Mouse (Mus musculus): ENCODE results near the gene Krtap21-1.

Krtap21-1 gene

GRCm38 (mm10) chr16:89403768-89404167 lies at the start of gene Krtap21-1:
Krtap21-1 (minus strand) TSS chr16:89403868.
- DNase-seq (ENCODE audit: low read depth): no peak

DNA sequence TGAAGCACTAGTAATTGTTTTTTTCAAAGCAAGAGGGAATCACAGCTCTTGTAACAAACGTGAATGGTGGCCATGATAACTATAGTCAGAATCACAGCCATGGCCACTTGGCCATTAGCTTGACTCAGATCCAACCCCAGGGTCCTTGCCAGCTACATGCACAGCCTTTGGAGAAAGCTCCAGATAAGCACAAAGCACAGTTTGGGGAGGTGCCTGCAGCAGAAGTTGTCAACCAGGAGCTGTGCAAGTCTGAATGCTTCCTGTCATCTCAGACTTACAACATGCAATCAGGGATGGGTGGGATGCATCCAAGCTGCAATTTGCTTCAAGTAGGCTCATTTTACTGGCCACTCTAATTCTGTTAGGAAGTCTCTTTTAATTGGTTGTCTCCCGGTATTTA lies 25.9 kb upstream of the Krtap21-1 start:
- no peak for DNase-seq (ENCODE audit: low read depth)

DNA sequence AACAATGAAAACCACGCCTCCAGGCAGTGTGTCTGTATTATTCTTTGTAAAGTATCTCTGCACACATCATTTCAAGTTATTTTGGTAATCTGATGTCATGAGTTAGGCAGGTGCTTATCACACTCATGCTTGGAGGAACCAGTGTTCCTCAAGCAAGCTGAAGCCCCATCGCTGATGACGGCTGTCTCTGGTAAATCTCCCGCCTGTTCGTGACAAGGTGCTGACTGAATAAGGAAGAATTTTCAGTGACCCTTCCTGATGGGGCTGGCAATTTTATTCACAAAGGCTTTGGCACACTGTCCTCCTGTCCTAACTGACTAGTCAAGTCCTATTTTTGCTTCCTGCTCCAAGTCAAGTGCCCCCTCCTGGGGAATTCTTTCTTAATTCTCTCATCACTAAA lies 21.6 kb upstream of the Krtap21-1 start:
- DNase-seq (ENCODE audit: low read depth): no peak

- no peak for DNase-seq (ENCODE audit: low read depth)
Measured at GRCm38 (mm10) chr16:89420011-89420410, 16.3 kb upstream of the Krtap21-1 start, which contains the start of gene Krtap6-2. Krtap6-2 (minus strand) TSS chr16:89420111.

DNA sequence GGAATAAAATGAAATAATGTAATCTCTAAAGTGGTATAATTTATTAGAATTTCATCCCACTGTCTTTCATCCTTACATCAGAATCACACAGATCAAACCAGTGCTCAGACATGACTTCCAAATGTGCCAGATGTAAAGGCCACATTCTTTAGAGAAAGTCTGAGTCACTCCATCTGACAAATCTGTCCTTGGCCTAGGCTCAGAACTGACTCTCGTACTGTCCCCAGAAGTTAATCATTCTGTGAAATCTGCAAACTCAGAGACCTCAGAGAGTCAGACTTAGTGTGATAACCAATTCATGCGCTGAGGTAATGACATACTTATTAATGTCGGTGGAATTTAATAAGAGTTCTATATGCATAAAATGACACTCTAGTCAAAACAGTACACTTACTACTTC lies 12.6 kb upstream of the Krtap21-1 start:
- DNase-seq (ENCODE audit: low read depth): no peak

DNA sequence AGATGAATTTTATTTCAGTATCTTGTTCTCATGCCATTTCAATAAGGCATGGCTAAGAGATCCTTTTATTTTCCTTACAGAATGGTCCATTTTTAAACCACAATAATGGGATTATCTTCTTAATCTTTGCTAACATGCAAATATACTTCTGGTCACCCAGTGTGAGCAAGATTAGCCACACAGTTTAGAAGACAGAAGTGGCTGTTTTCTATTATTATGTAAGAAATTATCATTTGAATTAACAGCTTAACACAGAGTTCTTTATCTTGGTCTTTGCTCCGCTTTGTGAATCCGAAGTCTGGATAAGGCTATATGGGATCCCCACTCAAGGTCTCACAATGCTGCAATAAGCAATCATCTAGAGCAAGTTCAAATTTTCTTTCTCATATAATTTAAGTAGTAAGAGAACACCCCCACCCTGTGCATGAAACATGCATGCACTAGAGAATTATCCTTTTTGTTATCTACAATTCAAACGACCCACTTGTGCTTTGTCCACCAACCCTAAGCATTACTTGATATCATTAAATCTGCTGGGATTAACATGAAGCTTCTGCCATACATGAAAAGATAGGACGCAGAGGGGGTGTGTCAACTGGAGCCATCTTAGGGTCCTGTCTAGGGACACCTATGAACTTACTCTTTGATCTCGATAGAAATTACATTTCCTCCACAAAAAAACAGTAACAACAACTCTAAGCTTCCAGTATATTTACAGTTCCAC lies 6.8 kb upstream of the Krtap21-1 start:
- DNase-seq (ENCODE audit: low read depth): no peak

DNA sequence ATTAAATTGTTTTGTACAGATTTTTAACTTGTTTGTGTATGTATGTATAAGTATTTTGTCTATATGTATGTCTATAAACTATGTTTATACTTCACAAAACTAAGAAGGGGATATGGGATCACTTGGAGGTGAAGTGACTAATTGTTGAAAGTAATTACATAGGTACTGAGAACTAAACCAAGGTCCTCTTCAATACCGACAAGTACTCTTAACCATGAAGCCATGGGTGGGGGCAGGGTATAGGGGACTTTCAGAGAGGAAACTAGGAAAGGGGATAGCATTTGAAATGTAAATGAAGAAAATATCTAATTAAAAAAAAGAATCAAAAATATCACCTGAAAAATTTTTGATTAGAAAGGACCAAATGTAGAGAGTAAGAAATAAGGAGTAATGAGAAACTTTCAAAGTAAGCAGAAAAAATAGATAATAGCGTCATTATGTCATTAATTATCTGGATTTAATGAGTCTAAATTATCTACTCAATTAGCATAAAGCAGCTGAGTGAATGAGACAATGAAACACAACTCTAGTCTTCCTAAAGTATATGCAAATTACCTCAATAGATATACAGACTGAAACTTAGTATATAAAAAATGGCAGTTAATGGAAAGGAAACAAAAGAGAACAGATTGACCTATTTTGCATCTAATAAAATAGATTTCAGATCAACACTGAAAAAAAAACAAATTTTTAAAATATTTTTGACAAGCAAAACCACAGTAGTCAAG lies 30.8 kb downstream of the Krtap21-1 start:
- DNase-seq (ENCODE audit: low read depth): no peak

Measured in c-Kit-positive CD71-positive TER-119-negative erythroid progenitor cells, embryonic 14.5 days (primary cell).